Mouse (Mus musculus) retina, embryonic 14.5 days (tissue): ENCODE results near the gene Fam187b.

Source experiments
- DNase-seq: peaks from one replicate; pipeline ENCODE4 v3.0.0-alpha.2; 2015; ENCODE audit warnings: low spot score

Fam187b gene

GRCm38 (mm10) chr7:30958109-30958865 is 15.3 kb upstream of the Fam187b start:
- DNase-seq = no peak

- DNase-seq = no peak
Measured at GRCm38 (mm10) chr7:30958866-30959487, 14.6 kb upstream of the Fam187b start.

DNA sequence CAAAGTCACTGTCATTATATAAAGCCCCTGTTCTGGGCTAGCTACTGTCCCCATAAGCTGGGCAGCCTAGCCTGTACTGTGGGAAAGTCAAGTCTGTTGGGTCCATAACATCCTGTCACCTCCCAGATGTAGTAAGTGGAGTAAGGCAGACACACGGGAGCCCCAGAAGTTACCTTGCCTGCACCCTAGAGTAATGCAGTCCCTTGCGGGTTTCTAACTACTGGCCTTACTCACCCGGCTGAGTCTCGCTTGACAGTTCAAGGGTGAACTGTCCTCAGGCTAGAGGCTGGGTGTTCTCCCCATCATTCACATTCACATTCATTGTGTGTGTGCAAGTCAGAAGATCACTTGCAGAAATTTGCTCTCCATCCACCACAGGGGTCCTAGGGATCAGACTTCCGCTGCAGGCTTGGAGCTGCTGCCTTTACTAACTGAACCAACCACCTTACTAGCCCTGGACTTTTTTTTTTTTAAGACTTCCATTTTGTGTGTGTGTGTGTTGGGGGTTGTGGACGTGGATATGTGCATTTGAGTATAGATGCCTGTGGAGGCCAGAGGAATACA is 13.7 kb upstream of the Fam187b start:
- DNase-seq = no peak

- no peak for DNase-seq
Measured at GRCm38 (mm10) chr7:30962862-30963261, 10.7 kb upstream of the Fam187b start.

DNA sequence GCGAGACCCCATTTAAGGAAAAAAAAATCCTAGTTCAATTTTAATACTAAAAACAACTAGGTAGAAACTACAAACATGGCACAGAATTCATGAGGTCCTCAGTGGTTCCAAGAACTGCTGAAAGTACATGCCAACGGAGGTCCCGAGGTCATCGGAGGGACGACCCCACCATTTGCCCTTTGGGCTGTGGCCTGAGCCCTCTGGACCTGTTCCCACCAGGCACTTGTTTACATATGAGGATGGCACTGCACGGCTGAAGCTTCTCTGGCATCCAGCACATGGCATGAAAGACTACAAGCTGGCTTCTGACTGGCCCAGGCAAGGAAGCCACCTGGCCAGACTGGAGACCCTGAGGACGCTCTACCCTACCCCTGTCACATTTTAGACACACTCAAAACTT is 9.2 kb upstream of the Fam187b start:
- no peak for DNase-seq

- DNase-seq = no peak
Measured at GRCm38 (mm10) chr7:30965677-30966076, 7.9 kb upstream of the Fam187b start.

- DNase-seq = no peak
Measured at GRCm38 (mm10) chr7:30966657-30967056, 6.9 kb upstream of the Fam187b start.

- DNase-seq = no peak
Measured at GRCm38 (mm10) chr7:30968611-30969010, 5.0 kb upstream of the Fam187b start.

DNA sequence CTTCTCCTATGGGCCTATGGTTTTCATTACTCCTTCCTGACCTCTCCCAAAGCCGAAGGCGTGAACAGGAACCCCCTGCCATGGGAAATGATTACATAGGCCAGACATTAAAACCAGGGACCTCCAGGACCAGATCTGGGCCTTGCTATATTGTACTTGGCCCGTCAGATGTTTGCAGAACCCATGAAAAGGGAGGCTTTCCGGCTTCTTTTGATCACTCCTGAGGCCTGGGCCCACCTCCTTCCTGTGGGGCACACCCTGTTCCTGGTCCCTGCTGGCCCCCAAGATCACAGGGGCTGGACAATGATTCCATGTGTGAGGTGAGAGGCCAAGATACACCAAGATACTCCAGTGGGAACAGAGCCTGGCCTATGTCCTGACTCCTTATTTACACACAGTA is 4.4 kb upstream of the Fam187b start:
- DNase-seq = no peak

DNA sequence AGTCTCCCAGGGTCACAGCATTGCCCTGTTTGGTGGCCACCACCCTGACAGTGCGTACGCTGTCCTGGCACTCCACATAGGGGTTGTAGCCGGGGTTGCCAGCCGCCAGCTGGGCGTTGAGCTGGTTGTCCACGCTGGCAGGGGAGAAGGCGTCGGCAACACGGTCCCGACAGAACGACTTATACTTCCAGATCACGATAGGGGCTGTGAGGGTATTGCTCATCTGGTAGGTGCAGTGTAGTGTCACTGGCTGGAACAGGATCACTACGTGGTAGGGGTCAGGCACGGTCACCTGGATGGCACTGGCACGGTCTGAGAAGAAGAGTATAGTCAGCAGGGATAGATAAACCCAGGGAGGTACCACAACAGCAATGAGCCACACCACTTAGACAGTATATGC is 1.7 kb upstream of the Fam187b start:
- no peak for DNase-seq

DNA sequence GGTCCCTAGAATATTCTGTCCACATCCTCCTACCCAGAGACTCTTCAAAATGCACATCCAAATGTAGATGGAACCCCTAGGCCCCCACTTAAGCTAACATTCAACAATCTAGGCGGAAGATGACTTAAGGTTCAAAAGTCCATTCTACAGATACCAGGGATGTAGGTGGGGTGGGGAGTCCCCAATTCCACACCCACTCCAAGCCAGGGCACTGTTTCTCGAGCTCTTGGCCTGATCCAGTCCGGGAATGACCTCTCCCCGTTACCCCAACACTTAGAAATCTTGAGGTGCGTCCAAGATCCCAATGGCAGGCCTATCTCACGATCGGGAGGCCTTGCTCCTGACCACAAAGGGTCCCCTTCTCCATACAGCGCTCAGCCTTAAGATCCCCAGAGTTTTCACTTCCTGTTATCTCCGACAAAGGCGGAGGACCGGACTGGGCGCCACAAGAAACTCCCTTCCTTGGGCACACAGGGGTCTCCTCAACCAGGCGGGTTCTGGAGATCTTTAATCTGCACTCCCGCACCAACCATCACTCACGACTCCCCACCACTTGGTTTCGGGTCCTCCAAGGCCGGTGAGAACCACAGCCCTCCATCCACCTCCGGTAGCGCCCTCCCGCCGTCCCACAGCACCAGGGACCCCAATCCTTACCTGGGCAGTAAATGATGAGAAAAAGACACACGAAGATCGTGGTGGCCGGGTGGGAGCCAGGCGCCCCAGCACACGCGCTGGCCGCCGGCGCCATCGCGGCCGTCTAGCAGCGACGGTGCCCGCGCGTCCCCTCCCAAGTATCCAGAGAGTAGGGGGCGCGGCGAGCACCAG is 952 bp upstream of the Fam187b start:
- no peak for DNase-seq

DNA sequence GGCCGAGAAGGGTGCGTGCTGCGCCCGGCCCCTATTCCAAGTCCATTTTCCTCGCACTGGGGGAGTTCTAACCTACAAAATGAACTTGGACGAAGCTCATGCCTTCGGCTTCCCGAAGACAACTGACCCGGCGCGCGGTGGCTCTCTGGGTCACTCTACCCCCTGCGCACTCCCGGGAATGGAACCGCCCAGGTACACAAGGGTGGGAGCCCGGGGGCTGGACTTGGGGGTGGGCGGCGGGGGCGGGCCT is 414 bp upstream of the Fam187b start, which contains the start of gene Lsr:
TSS of gene Lsr (minus strand) at position 214 of the 250 bp plus-strand sequence.
- DNase-seq = peak; percentile 17

DNA sequence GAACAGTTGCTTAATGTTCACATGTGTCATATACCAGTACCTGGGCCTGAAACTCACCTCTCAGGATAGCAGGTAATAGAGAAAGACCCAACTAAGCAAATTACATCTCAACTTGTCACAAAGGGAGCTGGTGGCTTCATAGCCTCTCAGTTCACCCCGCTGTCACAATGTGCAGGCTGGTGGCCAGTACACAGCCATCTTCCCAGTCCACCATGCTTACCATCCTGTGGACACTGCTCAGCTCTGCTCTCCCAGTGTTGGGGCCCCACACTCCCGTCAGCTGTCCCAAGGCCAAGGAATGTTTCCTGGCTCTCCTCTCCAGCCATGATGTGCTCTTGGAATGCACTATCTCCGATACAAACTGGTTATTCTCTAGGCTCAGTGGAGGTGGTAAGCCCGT is 8.1 kb downstream of the Fam187b start:
- no peak for DNase-seq

GRCm38 (mm10) chr7:30985357-30985756 is 11.8 kb downstream of the Fam187b start:
- DNase-seq = no peak

DNA sequence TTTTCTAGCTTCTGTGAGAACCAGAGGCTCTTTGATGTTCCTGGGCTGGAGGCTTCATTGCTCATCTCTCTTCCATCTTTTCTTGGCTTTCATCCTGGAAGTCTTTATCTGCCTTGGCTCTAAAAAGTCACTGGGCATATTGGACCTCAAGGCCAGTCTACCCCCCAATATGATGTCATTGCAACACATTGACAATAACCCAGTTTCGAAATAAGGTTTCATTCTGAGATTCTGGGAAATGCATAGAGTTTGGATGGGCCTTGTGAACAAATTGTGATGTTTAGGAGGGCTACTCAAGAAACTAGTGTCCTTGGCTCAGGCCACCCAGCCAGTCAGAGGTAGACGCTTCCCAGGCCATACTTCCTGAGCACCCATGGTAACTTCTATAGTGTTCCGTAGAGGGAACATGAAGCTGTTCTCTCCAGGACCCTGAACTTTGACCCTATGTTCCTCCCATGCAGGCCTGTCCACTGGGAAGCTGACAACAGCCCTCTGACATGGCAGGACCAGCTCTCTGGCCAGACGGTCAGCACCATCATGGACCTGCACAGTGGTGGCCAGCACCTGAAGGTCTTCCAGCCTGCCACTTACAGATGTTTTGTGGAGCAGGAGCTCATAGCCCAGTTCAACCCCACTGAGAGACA is 15.1 kb downstream of the Fam187b start:
- DNase-seq = no peak

GRCm38 (mm10) chr7:30992148-30992547 is 18.6 kb downstream of the Fam187b start:
- no peak for DNase-seq

DNA sequence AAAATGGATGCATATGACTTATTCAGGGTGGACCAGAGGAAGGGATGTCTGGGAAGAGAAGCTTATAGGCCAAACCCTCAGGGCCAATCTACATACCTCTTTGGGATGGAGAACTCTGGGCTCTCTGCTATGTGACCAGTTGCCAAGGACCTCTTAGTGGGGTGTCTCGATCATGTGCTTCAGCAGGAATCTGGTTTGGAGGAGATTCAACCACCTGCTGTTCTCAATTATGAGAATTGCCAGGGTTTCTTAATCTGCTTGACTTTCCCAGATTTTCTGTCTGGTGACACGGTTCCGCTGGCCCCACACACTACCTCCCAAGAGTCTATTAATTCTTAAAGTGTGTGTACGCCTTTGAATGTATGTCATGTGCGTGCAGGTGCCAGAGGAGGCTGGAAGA is 20.4 kb downstream of the Fam187b start:
- DNase-seq = no peak

DNA sequence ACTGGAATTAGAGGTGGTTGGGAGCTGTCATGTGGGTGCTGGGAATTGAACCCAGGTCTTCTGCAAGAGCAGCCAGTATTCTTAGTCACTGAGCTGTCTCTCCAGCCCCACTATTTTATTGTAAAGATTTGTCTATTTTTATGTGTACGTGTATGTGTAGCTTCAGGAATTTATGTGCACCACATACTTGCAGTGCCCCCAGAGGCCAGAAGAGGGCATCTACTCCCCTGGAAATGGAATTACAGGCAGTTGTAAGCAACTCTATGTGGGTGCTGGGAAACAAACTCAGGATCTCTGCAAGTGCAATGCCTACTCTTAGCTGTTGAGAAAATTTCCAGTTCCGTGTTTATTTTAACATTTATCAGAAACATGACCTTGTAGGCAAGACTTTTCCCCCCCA is 22.9 kb downstream of the Fam187b start:
- DNase-seq = no peak

- no peak for DNase-seq
Measured at GRCm38 (mm10) chr7:31000505-31001020, 27.0 kb downstream of the Fam187b start.

DNA sequence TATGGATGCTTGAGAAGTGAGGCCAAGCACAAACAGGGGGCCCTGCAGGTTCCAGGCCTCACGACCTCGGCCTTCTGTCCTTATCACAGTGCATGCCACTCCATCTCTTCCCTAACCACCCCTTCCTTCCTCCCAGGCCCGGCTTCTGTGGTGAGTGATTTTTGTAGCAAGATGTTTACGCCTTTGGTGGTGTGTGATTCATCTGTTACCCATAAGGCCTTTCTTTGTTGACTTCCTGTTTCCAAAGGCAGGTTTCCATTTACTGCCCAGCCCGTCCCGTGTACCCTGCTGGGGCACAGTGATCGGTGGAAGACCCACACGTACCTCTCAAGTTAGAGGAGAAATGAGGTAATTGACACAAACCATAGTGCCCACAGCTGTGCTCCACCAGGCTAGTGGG is 29.1 kb downstream of the Fam187b start:
- no peak for DNase-seq

- DNase-seq = no peak
Measured at GRCm38 (mm10) chr7:31007775-31008174, 34.2 kb downstream of the Fam187b start.

- no peak for DNase-seq
Measured at GRCm38 (mm10) chr7:31008175-31008574, 34.6 kb downstream of the Fam187b start.
